Mouse (Mus musculus) urinary bladder, postnatal 36 days (tissue): ENCODE measurements around the gene Nxph3.
A peak's percentile ranks its signal among the peaks of the same experiment; 100 is the strongest.
"Not testable (repeated sequence)": the region's sequence is repeated elsewhere in the genome, so short reads cannot be mapped to it uniquely, and the experiment has no call there.

ENCODE experiments used
- DNase-seq, 2 experiments: peaks; one replicate each; pipeline ENCODE4 v3.0.0; 2022; ENCODE audit warnings: low spot score in 2 of 2, mixed read lengths in 1 of 2

The Nxph3 gene

GRCm38 (mm10) chr11:95519299-95519698 is 4.9 kb upstream of the Nxph3 start:
- no peak for DNase-seq

GRCm38 (mm10) chr11:95517162-95517561 is 2.8 kb upstream of the Nxph3 start:
- DNase-seq: no peak

- no peak for DNase-seq
Measured at GRCm38 (mm10) chr11:95516491-95516911, 2.1 kb upstream of the Nxph3 start.

GRCm38 (mm10) chr11:95515376-95516323 is 1.3 kb upstream of the Nxph3 start:
- DNase-seq: no peak

GRCm38 (mm10) chr11:95513461-95514297 is 691 bp downstream of the Nxph3 start:
- peak in 1 of 2 experiments; percentile 25 for DNase-seq

GRCm38 (mm10) chr11:95512383-95512782 is 2.0 kb downstream of the Nxph3 start:
- DNase-seq: no peak

- no peak for DNase-seq
Measured at GRCm38 (mm10) chr11:95511919-95512318, 2.5 kb downstream of the Nxph3 start.

- DNase-seq: no peak
Measured at GRCm38 (mm10) chr11:95510631-95511030, 3.7 kb downstream of the Nxph3 start.

GRCm38 (mm10) chr11:95509126-95509717 is 5.1 kb downstream of the Nxph3 start:
- DNase-seq: no peak

- DNase-seq: no peak
Measured at GRCm38 (mm10) chr11:95508211-95508926, 6.0 kb downstream of the Nxph3 start.

- no peak for DNase-seq
Measured at GRCm38 (mm10) chr11:95507785-95508184, 6.6 kb downstream of the Nxph3 start.

- DNase-seq: peak in 1 of 2 experiments; percentile 25
Measured at GRCm38 (mm10) chr11:95507041-95507716, 7.2 kb downstream of the Nxph3 start.

- no peak for DNase-seq
Measured at GRCm38 (mm10) chr11:95504271-95504731, 10.1 kb downstream of the Nxph3 start.

GRCm38 (mm10) chr11:95503581-95504180 is 10.7 kb downstream of the Nxph3 start:
- DNase-seq: no peak

- not testable (repeated sequence) for DNase-seq
Measured at GRCm38 (mm10) chr11:95501826-95502225, 12.5 kb downstream of the Nxph3 start.

- no peak for DNase-seq
Measured at GRCm38 (mm10) chr11:95500836-95501235, 13.5 kb downstream of the Nxph3 start.

- no peak for DNase-seq
Measured at GRCm38 (mm10) chr11:95500412-95500811, 14.0 kb downstream of the Nxph3 start.

GRCm38 (mm10) chr11:95497921-95498320 is 16.4 kb downstream of the Nxph3 start:
- no peak for DNase-seq

GRCm38 (mm10) chr11:95495883-95496282 is 18.5 kb downstream of the Nxph3 start:
- DNase-seq: no peak

- no peak for DNase-seq
Measured at GRCm38 (mm10) chr11:95494374-95494773, 20.0 kb downstream of the Nxph3 start.
